Mouse (Mus musculus) heart, embryonic 14.5 days (tissue): ENCODE results near the gene Rere. TPM values are rescaled to one million over a fixed set of nuclear protein-coding genes. Genes with fewer than 3 reads are reported as not detected.

Experiments used
- ATAC-seq: fragments of 200-750 bp; cut with Nextera tagmentation; 2 replicates; pipeline ENCODE4 v1.8.0; 2017; ENCODE audit warnings: low read depth, moderate TSS enrichment; ENCODE audit not compliant: insufficient number of reproducible peaks, insufficient read depth, low FRiP score
- H3K27ac ChIP-seq, 2 experiments: fragments of 200-500 bp in 1 of 2; fragments of 300-500 bp in 1 of 2; sonication (generic) in 1 of 2; replicated peaks in 1 of 2; 2 replicates each; pipeline ENCODE4 v1.5.1; 2012 to 2014; ENCODE audit warnings: low read depth in 2 of 2, low read length in 2 of 2, control low read depth in 1 of 2, mild to moderate bottlenecking in 1 of 2, mixed read lengths in 1 of 2; ENCODE audit not compliant: control insufficient read depth in 1 of 2, insufficient read depth in 1 of 2
- H3K27me3 ChIP-seq: fragments of 300-500 bp; sonication (generic); 2 replicates; pipeline ENCODE4 v1.6.1; 2014; ENCODE audit warnings: mild to moderate bottlenecking, low read length, control low read depth; ENCODE audit not compliant: control insufficient read depth, insufficient read depth
- H3K36me3 ChIP-seq: fragments of 300-500 bp; sonication (generic); 2 replicates; pipeline ENCODE4 v1.6.1; 2014; ENCODE audit warnings: mild to moderate bottlenecking, control low read depth, low read length, mixed read lengths; ENCODE audit not compliant: control insufficient read depth, insufficient read depth
- H3K4me1 ChIP-seq, 2 experiments: fragments of 200-500 bp in 1 of 2; fragments of 300-500 bp in 1 of 2; sonication (generic) in 1 of 2; 2 replicates each; pipeline ENCODE4 v1.6.1; 2012 to 2014; ENCODE audit warnings: low read length in 2 of 2, control low read depth in 1 of 2, mixed read lengths in 1 of 2; ENCODE audit not compliant: control insufficient read depth in 2 of 2, insufficient read depth in 2 of 2
- H3K4me2 ChIP-seq: fragments of 300-500 bp; sonication (generic); 2 replicates; pipeline ENCODE4 v1.6.1; 2014; ENCODE audit warnings: mild to moderate bottlenecking, low read length
- H3K4me3 ChIP-seq, 2 experiments: fragments of 200-500 bp in 1 of 2; fragments of 300-500 bp in 1 of 2; sonication (generic) in 1 of 2; 2 replicates each; pipeline ENCODE4 v1.5.1; 2012 to 2014; ENCODE audit warnings: low read length in 2 of 2, mild to moderate bottlenecking in 2 of 2, control low read depth in 1 of 2, low read depth in 1 of 2, moderate library complexity in 1 of 2; ENCODE audit not compliant: control insufficient read depth in 1 of 2, insufficient read depth in 1 of 2
- H3K9ac ChIP-seq: fragments of 300-500 bp; sonication (generic); 2 replicates; pipeline ENCODE4 v1.6.1; 2014; ENCODE audit warnings: mild to moderate bottlenecking, low read length
- H3K9me3 ChIP-seq: fragments of 300-500 bp; sonication (generic); 2 replicates; pipeline ENCODE4 v1.6.1; 2016; ENCODE audit warnings: low read length, control low read depth; ENCODE audit not compliant: control insufficient read depth
- WGBS: fragments of 180-500 bp; shearing (Covaris S2); extraction: QIAGEN DNeasy Blood & Tissue Kit; methylation state at CpG from one replicate; pipeline ENCODE4 v1.1.7; 2014; 5-methylcytosine and 5-hydroxymethylcytosine counted together
- polyA plus RNA-seq: library from polyadenylated mRNA; unstranded; fragments of >200 nt; fragmentation: Nextera tagmentation; extraction: Ambion mirVana; gene quantifications from 2 replicates; pipeline ENCODE4 v1.2.1, GENCODE M21; 2014

Gene Rere
- polyA plus RNA-seq, 1 experiment from 2014 or later: 28.5 TPM

DNA sequence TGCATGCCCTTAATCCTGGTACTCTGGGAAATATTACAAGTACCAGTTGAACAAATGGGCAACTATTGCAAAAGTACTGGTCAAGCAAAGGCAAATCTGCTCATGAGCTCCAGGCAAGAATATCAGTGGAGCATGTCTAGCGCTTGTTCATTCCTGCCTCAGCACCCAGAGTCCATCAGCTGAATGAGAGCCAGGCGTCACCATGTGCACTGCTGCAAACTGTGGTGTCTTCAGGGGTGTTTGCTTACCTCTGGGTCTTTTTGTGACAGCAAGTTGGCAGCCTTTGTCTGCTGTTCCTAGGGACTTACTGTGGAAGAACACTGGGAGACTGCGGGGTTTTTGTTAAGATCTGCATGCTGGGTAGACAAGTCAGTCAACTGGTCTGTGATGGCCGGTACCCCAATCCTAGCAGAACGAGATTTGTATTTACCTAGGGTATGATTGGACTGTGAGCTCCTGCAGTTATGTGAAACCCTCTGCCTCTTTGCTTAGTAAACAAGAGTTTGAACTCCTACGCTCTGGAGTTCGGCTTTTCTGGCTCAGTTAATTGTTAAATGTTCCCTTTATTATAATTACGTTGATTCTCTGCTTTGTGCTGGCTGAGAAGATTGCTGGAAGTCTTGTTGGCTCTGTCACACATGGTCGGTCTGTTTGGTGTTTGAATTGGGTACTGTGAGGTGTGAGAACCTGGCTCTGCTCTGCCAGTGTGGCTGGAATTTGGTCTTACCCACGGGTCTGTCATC, 134.0 kb downstream of the Rere start:
- no peaks in the 10 kb centered on the region for H3K9me3 ChIP-seq
- no peak overlapping the region for H3K27ac ChIP-seq
- no peak overlapping the region for H3K9ac ChIP-seq
- H3K4me2 ChIP-seq: no peak overlapping the region
- peaks cover 6% of the 10 kb centered on the region; the same call in 1 of the 2 replicates for H3K36me3 ChIP-seq
- ATAC-seq: no peak
- peaks cover 2 to 23% of the 10 kb centered on the region in 2 experiments; a peak in 3 of 4 replicates for H3K4me1 ChIP-seq
- WGBS: 87% methylated on average over 10 of the region's 10 CpGs
- H3K27me3 ChIP-seq: no peaks in the 10 kb centered on the region
- no peak overlapping the region for H3K4me3 ChIP-seq

GRCm38 (mm10) chr4:150420576-150421263, 139.3 kb downstream of the Rere start:
- Histone ChIP-seq H3K4me2 (no peak overlapping the region), H3K27me3 (no peaks in the 10 kb centered on the region), H3K9ac (no peak overlapping the region), H3K4me3 (no peak overlapping the region), H3K9me3 (no peaks in the 10 kb centered on the region), H3K36me3 (peaks cover 14% of the 10 kb centered on the region), H3K27ac (no peak overlapping the region), H3K4me1 (no peaks in the 10 kb centered on the region; a peak in 2 of 4 replicates)
- 80% methylated on average over 10 of the region's 10 CpGs for WGBS
- no peak for ATAC-seq

- 55% methylated on average over 8 of the region's 8 CpGs for WGBS
- no peak overlapping the region for H3K4me2 ChIP-seq
- ATAC-seq: no peak
Measured at GRCm38 (mm10) chr4:150426098-150426879, 144.8 kb downstream of the Rere start.

DNA sequence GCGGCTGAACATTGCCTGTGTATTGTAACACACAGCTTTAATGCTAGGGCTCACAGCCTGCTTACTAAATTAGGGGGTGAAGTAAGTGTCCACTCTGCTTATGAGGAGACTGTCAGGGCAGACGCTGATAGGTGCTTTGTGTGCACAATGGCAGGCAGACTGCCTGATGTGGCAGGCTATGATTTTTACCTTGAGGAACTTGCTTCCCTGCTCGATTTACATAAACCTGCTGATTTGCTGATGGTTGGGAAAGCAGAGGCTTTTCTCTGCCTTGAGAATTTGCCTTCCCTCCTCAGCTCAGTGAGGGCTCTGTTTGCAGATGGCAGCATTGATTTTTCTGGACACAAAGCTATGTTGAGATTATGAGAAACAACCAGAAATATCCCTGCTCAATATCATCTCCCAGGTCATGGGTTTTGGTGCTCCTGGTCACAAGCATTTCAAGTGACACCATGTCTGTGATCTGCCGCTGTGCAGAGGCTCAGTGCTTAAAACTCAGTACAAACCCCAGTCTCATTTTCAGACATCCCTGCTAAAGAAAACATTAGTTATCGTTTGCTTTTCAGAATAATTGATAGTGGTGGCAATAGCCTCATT, 145.5 kb downstream of the Rere start:
- no peak for ATAC-seq
- Histone ChIP-seq H3K9me3 (no peaks in the 10 kb centered on the region), H3K4me1 (peaks cover 12 to 36% of the 10 kb centered on the region in 2 experiments), H3K4me2 (no peak overlapping the region), H3K27ac (peak overlapping the region; percentile 20 to 47; a peak in 3 of 4 replicates), H3K36me3 (peaks cover 13% of the 10 kb centered on the region), H3K27me3 (no peaks in the 10 kb centered on the region), H3K4me3 (no peak overlapping the region), H3K9ac (0 out of 2 replicates have a peak overlapping the region, but pooled peaks have one; percentile 11)
- WGBS: 43% methylated on average over 5 of the region's 5 CpGs

More at GRCm38 (mm10) chr4:150426098-150426879, 144.8 kb downstream of the Rere start:
- no peak overlapping the region for H3K4me3 ChIP-seq
- H3K9ac ChIP-seq: 0 out of 2 replicates have a peak overlapping the region, but pooled peaks have one; percentile 11
- H3K4me1 ChIP-seq: peaks cover 12 to 33% of the 10 kb centered on the region in 2 experiments
- peak overlapping the region; percentile 20 to 47; a peak in 2 of 4 replicates for H3K27ac ChIP-seq
- no peaks in the 10 kb centered on the region for H3K27me3 ChIP-seq
- peaks cover 16% of the 10 kb centered on the region for H3K36me3 ChIP-seq
- no peaks in the 10 kb centered on the region for H3K9me3 ChIP-seq

- ATAC-seq: no peak
- H3K4me2 ChIP-seq: no peak overlapping the region
- H3K27ac ChIP-seq: no peak overlapping the region
- H3K9ac ChIP-seq: peak overlapping the region; percentile 10; the same call in 1 of the 2 replicates
- WGBS: 35% methylated on average over 4 of the region's 4 CpGs
- peaks cover 21% of the 10 kb centered on the region; the same call in 1 of the 2 replicates for H3K36me3 ChIP-seq
- no peaks in the 10 kb centered on the region for H3K27me3 ChIP-seq
- H3K4me3 ChIP-seq: no peak overlapping the region
- peaks cover 12 to 36% of the 10 kb centered on the region in 2 experiments for H3K4me1 ChIP-seq
- H3K9me3 ChIP-seq: no peaks in the 10 kb centered on the region
Measured at GRCm38 (mm10) chr4:150428762-150429161, 147.3 kb downstream of the Rere start.

DNA sequence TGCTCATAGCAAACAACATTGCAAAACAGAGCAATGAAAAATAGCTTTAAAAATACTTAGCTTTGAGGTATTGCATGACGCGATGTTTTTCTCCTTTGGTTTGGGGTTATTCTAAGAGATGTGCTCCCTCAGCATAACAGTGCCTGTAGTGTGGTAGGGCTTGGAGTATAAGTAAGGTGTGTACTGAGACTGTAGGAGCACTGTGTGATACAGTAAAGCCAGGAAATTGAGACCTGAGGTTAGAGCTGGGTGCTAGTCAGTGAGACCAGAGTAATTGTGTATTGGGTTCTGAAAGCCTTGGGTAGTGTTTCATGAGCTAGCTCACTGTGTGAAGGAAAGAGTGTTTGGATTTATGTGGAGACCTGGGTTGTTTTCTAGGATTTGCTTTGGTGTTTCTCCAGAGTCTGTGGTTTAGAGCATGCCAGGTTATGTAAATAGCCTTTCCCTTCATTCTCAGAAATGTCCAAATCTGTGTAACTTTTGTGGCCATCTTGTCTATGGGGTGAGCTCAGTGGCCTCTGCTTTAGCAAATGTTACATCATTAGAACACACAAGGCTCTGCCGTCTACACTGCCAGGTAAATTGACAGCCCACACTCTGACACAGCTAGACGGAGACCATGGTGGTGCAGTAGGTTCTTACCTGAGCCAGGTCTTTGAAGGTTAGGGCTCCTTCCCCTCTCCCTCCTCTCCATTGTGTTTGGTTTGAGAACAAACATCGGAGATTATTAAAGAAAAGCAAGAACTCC, 152.6 kb downstream of the Rere start:
- H3K4me1 ChIP-seq: peaks cover 4 to 21% of the 10 kb centered on the region in 2 experiments
- H3K9ac ChIP-seq: no peak overlapping the region
- H3K36me3 ChIP-seq: peaks cover 23% of the 10 kb centered on the region; the same call in 1 of the 2 replicates
- H3K9me3 ChIP-seq: no peaks in the 10 kb centered on the region
- ATAC-seq: no peak
- no peaks in the 10 kb centered on the region for H3K27me3 ChIP-seq
- no peak overlapping the region for H3K4me3 ChIP-seq
- 93% methylated on average over 5 of the region's 5 CpGs for WGBS
- no peak overlapping the region for H3K4me2 ChIP-seq
- H3K27ac ChIP-seq: no peak overlapping the region
